Mouse (Mus musculus) kidney, adult 2 months (tissue): ENCODE results near the gene Pan3. TPM values are rescaled to one million over a fixed set of nuclear protein-coding genes. Genes with fewer than 3 reads are reported as not detected.

Experiments
- DNase-seq: peaks from one replicate; pipeline ENCODE4 v3.0.0; 2021
- H3K27ac ChIP-seq: fragments of 200-500 bp; 2 replicates; pipeline ENCODE4 v1.5.1; 2012; ENCODE audit warnings: low read depth, low read length, control low read depth, inconsistent platforms; ENCODE audit not compliant: insufficient read depth
- H3K27me3 ChIP-seq: fragments of 200-500 bp; replicated peaks from 2 replicates; pipeline ENCODE4 v1.6.1; 2012; ENCODE audit warnings: mild to moderate bottlenecking, moderate library complexity, low read length, inconsistent platforms; ENCODE audit not compliant: control insufficient read depth, insufficient read depth
- H3K36me3 ChIP-seq: fragments of 200-500 bp; 2 replicates; pipeline ENCODE4 v1.6.1; 2012; ENCODE audit warnings: mild to moderate bottlenecking, moderate library complexity, low read length, inconsistent platforms; ENCODE audit not compliant: control insufficient read depth, insufficient read depth
- H3K4me1 ChIP-seq: fragments of 200-500 bp; 2 replicates; pipeline ENCODE4 v1.6.1; 2011; ENCODE audit warnings: low read length; ENCODE audit not compliant: control insufficient read depth, insufficient read depth
- H3K4me3 ChIP-seq: fragments of 200-500 bp; 2 replicates; pipeline ENCODE4 v1.5.1; 2011; ENCODE audit warnings: mild to moderate bottlenecking, low read depth, low read length, control low read depth; ENCODE audit not compliant: insufficient read depth
- CTCF ChIP-seq: fragments of 200-500 bp; conservative IDR thresholded peaks from 2 replicates; pipeline ENCODE4 v1.5.1; 2011; ENCODE audit warnings: low read depth, mild to moderate bottlenecking, control low read depth, low read length, moderate library complexity, mixed read lengths; ENCODE audit not compliant: insufficient read depth, insufficient read length
- POLR2A ChIP-seq: fragments of 200-500 bp; IDR thresholded peaks from one replicate; pipeline ENCODE4 v1.6.1; 2011; ENCODE audit warnings: low read depth, low read length, control low read depth
- WGBS: fragments of 180-500 bp; shearing (Covaris S2); methylation state at CpG from one replicate; pipeline ENCODE4 v1.1.7; 2018; 5-methylcytosine and 5-hydroxymethylcytosine counted together
- polyA plus RNA-seq: library from polyadenylated mRNA; depleted of rRNA; stranded (reverse); fragments of >200 nt; gene quantifications from 2 replicates; pipeline ENCODE4 v1.2.3, GENCODE M21; 2012

The Pan3 gene
- polyA plus RNA-seq, 1 experiment: 47.2 TPM

- Histone ChIP-seq H3K4me1 (no peaks in the 10 kb centered on the region), H3K27me3 (no peaks in the 10 kb centered on the region), H3K4me3 (no peak overlapping the region), H3K27ac (no peak overlapping the region), H3K36me3 (no peaks in the 10 kb centered on the region)
- TF ChIP-seq CTCF (no peak), POLR2A (no peak)
- WGBS: 45% methylated on average over 1 of the region's 1 CpGs
- no peak for DNase-seq
Measured at GRCm38 (mm10) chr5:147395050-147395449, 34.9 kb upstream of the Pan3 start.

- Histone ChIP-seq H3K4me1 (no peaks in the 10 kb centered on the region), H3K27me3 (no peaks in the 10 kb centered on the region), H3K36me3 (no peaks in the 10 kb centered on the region), H3K27ac (no peak within 1 kb of the TSS), H3K4me3 (no peak within 1 kb of the TSS; the same call in 1 of the 2 replicates)
- 3% methylated on average over 56 of the region's 56 CpGs for WGBS
- DNase-seq: peak; percentile 25
- TF ChIP-seq POLR2A (no peak), CTCF (no peak)
Measured at GRCm38 (mm10) chr5:147399843-147400504, 30.0 kb upstream of the Pan3 start, which contains the start of gene Flt3. Gene Flt3 (minus strand): TSS chr5:147400489.

GRCm38 (mm10) chr5:147400505-147400979 lies 29.4 kb upstream of the Pan3 start:
- H3K27me3 ChIP-seq: no peaks in the 10 kb centered on the region
- 1% methylated on average over 17 of the region's 17 CpGs for WGBS
- H3K4me1 ChIP-seq: no peaks in the 10 kb centered on the region
- H3K4me3 ChIP-seq: no peak overlapping the region; the same call in 1 of the 2 replicates
- TF ChIP-seq POLR2A (no peak), CTCF (no peak)
- no peak overlapping the region for H3K27ac ChIP-seq
- no peaks in the 10 kb centered on the region for H3K36me3 ChIP-seq
- DNase-seq: no peak

GRCm38 (mm10) chr5:147401024-147401423 lies 28.9 kb upstream of the Pan3 start:
- H3K36me3 ChIP-seq: no peaks in the 10 kb centered on the region
- no peak for TF ChIP-seq CTCF
- TF ChIP-seq POLR2A: no peak
- no peak overlapping the region for H3K4me3 ChIP-seq
- DNase-seq: no peak
- no peaks in the 10 kb centered on the region for H3K4me1 ChIP-seq
- 22% methylated on average over 11 of the region's 11 CpGs for WGBS
- H3K27me3 ChIP-seq: no peaks in the 10 kb centered on the region
- H3K27ac ChIP-seq: no peak overlapping the region

GRCm38 (mm10) chr5:147402505-147402904 lies 27.5 kb upstream of the Pan3 start:
- H3K27ac ChIP-seq: no peak overlapping the region
- peak; percentile 63 for DNase-seq
- H3K36me3 ChIP-seq: no peaks in the 10 kb centered on the region
- H3K4me1 ChIP-seq: no peaks in the 10 kb centered on the region
- WGBS: 12% methylated on average over 5 of the region's 5 CpGs
- H3K4me3 ChIP-seq: no peak overlapping the region
- no peaks in the 10 kb centered on the region for H3K27me3 ChIP-seq
- TF ChIP-seq POLR2A: no peak
- peak; percentile 66 for TF ChIP-seq CTCF

GRCm38 (mm10) chr5:147406135-147406534 lies 23.8 kb upstream of the Pan3 start:
- Histone ChIP-seq H3K4me3 (no peak overlapping the region), H3K4me1 (no peaks in the 10 kb centered on the region), H3K27me3 (no peaks in the 10 kb centered on the region), H3K36me3 (no peaks in the 10 kb centered on the region), H3K27ac (no peak overlapping the region)
- TF ChIP-seq CTCF: no peak
- no peak for TF ChIP-seq POLR2A
- WGBS: 66% methylated on average over 5 of the region's 5 CpGs
- DNase-seq: no peak

GRCm38 (mm10) chr5:147408731-147409130 lies 21.2 kb upstream of the Pan3 start:
- Histone ChIP-seq H3K27ac (no peak overlapping the region), H3K27me3 (no peaks in the 10 kb centered on the region), H3K4me3 (peak overlapping the region; percentile 17; the same call in 1 of the 2 replicates), H3K4me1 (no peaks in the 10 kb centered on the region), H3K36me3 (no peaks in the 10 kb centered on the region)
- WGBS: 67% methylated on average over 29 of the region's 29 CpGs
- TF ChIP-seq POLR2A: no peak
- TF ChIP-seq CTCF: no peak
- DNase-seq: no peak
